Mouse (Mus musculus) Patski (cell line): ENCODE results near the gene Gm8356. TPM values are rescaled to one million over a fixed set of nuclear protein-coding genes. Genes with fewer than 3 reads are reported as not detected.
"Not testable (repeated sequence)": the region's sequence is repeated elsewhere in the genome, so short reads cannot be mapped to it uniquely, and the experiment has no call there.

ENCODE experiments used
- ATAC-seq: fragments of 100-300 bp; one replicate; pipeline ENCODE4 v1.8.0; 2021
- CTCF ChIA-PET: fragments of 350-600 bp; sonication (Branson Sonifier 250); formaldehyde crosslinking; loops from one replicate; lab custom pipeline; 2022; ENCODE audit warnings: inconsistent platforms; lab: Charles Lee
- POLR2A ChIA-PET: fragments of 350-600 bp; sonication (Branson Sonifier 250); formaldehyde crosslinking; loops from one replicate; lab custom pipeline; 2022; ENCODE audit warnings: antibody characterized with exemption, inconsistent platforms; lab: Charles Lee
- DNase-seq: peaks from one replicate; pipeline ENCODE4 v3.0.0-alpha.2; 2011; ENCODE audit warnings: low read depth, low spot score
- H3K27me3 ChIP-seq: fragments of 371-371 bp; one replicate; pipeline ENCODE4 v1.5.1; 2021
- in situ Hi-C: fragments of 300-500 bp; cut with MboI; formaldehyde crosslinking; loops from 3 replicates; pipeline ENCODE4 v1.11.1; 2018; ENCODE audit warnings: low pct_unique_long_range_greater_than_20kb, mixed read lengths
- polyA plus RNA-seq: library from polyadenylated mRNA; unstranded; gene quantifications from one replicate; pipeline ENCODE4 v1.2.3, GENCODE M21; 2021

Gene Gm8356
- not detected for polyA plus RNA-seq

- POLR2A ChIA-PET, CTCF ChIA-PET, in situ Hi-C loops, DNase-seq, ATAC-seq, H3K27me3 ChIP-seq: not testable (repeated sequence)
Observed at GRCm38 (mm10) chr14:6537190-6537589, at the start of gene Gm8356. Gene Gm8356 (minus strand): TSS chr14:6537290.

DNA sequence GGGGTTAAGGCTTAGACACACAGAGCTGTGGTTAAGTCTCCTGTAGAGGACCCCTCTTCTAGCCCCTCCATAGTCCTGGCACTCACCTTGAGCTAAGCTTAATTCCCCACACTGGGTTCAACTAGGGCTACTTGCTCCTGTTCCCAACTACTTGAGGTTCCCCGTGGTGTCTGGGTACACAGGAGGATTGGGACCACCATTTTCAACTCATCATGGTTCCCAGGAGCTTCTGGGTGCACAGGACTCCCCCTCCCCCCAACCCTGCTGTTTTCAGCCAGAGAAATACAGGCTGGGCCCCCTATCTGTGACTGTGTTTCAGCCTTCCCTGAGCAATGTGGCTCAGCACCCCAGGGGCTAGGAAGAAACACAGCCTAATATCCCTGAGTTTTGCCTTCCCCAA lies 50.8 kb downstream of the Gm8356 start:
- POLR2A ChIA-PET, H3K27me3 ChIP-seq, in situ Hi-C loops, ATAC-seq, DNase-seq, CTCF ChIA-PET: not testable (repeated sequence)

DNA sequence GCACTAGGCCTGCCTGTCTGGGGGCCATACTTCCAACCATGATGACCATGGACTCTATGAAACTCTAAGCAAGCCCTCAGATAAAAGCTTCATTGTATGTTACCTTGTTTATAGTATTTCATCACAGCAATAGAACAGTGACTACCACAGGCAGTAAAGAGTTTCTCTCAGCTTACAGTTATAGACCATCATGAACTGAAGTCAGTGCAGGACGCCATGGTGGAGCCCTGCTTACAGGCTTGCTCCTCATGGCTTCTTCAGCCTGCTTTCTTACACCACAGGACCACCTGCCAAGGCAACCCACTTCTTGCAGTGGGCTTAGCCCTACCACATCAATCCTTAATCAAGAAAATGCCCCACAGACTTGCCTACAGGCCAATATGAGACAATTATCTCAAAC lies 51.5 kb downstream of the Gm8356 start:
- CTCF ChIA-PET, H3K27me3 ChIP-seq, DNase-seq, in situ Hi-C loops, ATAC-seq, POLR2A ChIA-PET: not testable (repeated sequence)

- CTCF ChIA-PET, DNase-seq, H3K27me3 ChIP-seq, in situ Hi-C loops, ATAC-seq, POLR2A ChIA-PET: not testable (repeated sequence)
Observed at GRCm38 (mm10) chr14:6482126-6482525, 55.0 kb downstream of the Gm8356 start.

Other genes starting within 250 kb of the Gm8356 start
- not detected for gene Gm21103, start 232.4 kb downstream of the Gm8356 start, polyA plus RNA-seq
- gene Gm3618, start 193.6 kb downstream of the Gm8356 start, polyA plus RNA-seq = not detected
- not detected for gene Gm16440, start 147.0 kb downstream of the Gm8356 start, polyA plus RNA-seq
- gene Gm3591, start 124.8 kb downstream of the Gm8356 start, polyA plus RNA-seq = not detected
- gene Gm3594, start 92.7 kb downstream of the Gm8356 start, polyA plus RNA-seq = not detected
- not detected for gene Gm3629, start 53.3 kb upstream of the Gm8356 start, polyA plus RNA-seq
- not detected for gene Gm3460, start 85.1 kb upstream of the Gm8356 start, polyA plus RNA-seq
- gene Gm10251, start 146.9 kb upstream of the Gm8356 start, polyA plus RNA-seq = not detected
- not detected for gene Gm8050, start 183.0 kb upstream of the Gm8356 start, polyA plus RNA-seq
- 3.4 TPM for gene Gm3636, start 205.0 kb upstream of the Gm8356 start, polyA plus RNA-seq
- gene Gm8362, start 237.1 kb upstream of the Gm8356 start, polyA plus RNA-seq = not detected